Mouse (Mus musculus): ENCODE data around the gene Olfr574.

DNA sequence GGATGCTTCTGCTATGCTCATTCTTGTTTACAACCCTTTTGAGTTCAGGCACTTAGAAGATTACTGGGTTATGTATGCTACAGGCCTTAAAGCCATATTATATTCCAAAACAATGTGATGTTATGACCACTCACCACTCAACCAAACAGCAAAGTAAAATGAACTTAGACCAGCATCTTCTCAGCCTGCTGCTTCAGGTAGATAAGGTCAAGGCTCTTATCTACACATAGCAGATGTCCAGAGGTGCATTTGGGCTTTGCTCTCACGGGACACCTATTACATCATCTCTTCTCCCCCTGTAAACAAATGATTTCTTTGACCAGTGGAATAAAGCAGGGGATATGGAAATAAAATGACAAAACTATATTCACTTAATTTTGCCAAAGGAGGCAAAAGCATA is 10.3 kb downstream of the Olfr574 start, which contains the start of gene Olfr575:
- TF ChIP-seq POLR2A (IDR thresholded peaks at IDR 0.05; ENCODE audit: low read depth, low read length), result no peak
- no peak for TF ChIP-seq CTCF (IDR thresholded peaks at IDR 0.05; ENCODE audit: extremely low read depth, insufficient read length, insufficient replicate concordance, low read depth, low read length)
